Mouse (Mus musculus): ENCODE results near the gene Cadps.
A peak's percentile ranks its signal among the peaks of the same experiment; 100 is the strongest.
"Not testable (repeated sequence)": the region's sequence is repeated elsewhere in the genome, so short reads cannot be mapped to it uniquely, and the experiment has no call there.

Gene Cadps

GRCm38 (mm10) chr14:12591829-12592228, 231.1 kb downstream of the Cadps start:
- no peak for DNase-seq (ENCODE audit: low spot score)

- DNase-seq (ENCODE audit: low spot score), result no peak
These were observed 239.3 kb downstream of the Cadps start for GRCm38 (mm10) chr14:12583536-12583935.

GRCm38 (mm10) chr14:12581657-12582056, 241.2 kb downstream of the Cadps start:
- no peak for DNase-seq (ENCODE audit: low spot score)

- DNase-seq (ENCODE audit: low spot score), result peak; percentile 31
These were observed 242.1 kb downstream of the Cadps start for GRCm38 (mm10) chr14:12580786-12581185.

- DNase-seq (ENCODE audit: low spot score), result no peak
These were observed 244.7 kb downstream of the Cadps start for GRCm38 (mm10) chr14:12578156-12578555.

GRCm38 (mm10) chr14:12577475-12578140, 245.3 kb downstream of the Cadps start:
- no peak for DNase-seq (ENCODE audit: low spot score)

GRCm38 (mm10) chr14:12575105-12575504, 247.8 kb downstream of the Cadps start:
- peak; percentile 82 for DNase-seq (ENCODE audit: low spot score)

- DNase-seq (ENCODE audit: low spot score), result no peak
These were observed 248.5 kb downstream of the Cadps start for GRCm38 (mm10) chr14:12574336-12574735.

GRCm38 (mm10) chr14:12561730-12562129, 261.1 kb downstream of the Cadps start:
- not testable (repeated sequence) for DNase-seq (ENCODE audit: low spot score)

- no peak for DNase-seq (ENCODE audit: low spot score)
These were observed 262.7 kb downstream of the Cadps start for GRCm38 (mm10) chr14:12560233-12560577.

GRCm38 (mm10) chr14:12559574-12560232, 263.2 kb downstream of the Cadps start:
- no peak for DNase-seq (ENCODE audit: low spot score)

- DNase-seq (ENCODE audit: low spot score), result no peak
These were observed 263.8 kb downstream of the Cadps start for GRCm38 (mm10) chr14:12558920-12559573.

- DNase-seq (ENCODE audit: low spot score), result no peak
These were observed 268.4 kb downstream of the Cadps start for GRCm38 (mm10) chr14:12554486-12554885.

- DNase-seq (ENCODE audit: low spot score), result no peak
These were observed 271.5 kb downstream of the Cadps start for GRCm38 (mm10) chr14:12551353-12551752.

GRCm38 (mm10) chr14:12550931-12551330, 271.9 kb downstream of the Cadps start:
- no peak for DNase-seq (ENCODE audit: low spot score)

- DNase-seq (ENCODE audit: low spot score), result no peak
These were observed 273.6 kb downstream of the Cadps start for GRCm38 (mm10) chr14:12549290-12549689.

- no peak for DNase-seq (ENCODE audit: low spot score)
These were observed 275.4 kb downstream of the Cadps start for GRCm38 (mm10) chr14:12547496-12547895.

- DNase-seq (ENCODE audit: low spot score), result peak; percentile 54
These were observed 281.1 kb downstream of the Cadps start for GRCm38 (mm10) chr14:12541733-12542132.

GRCm38 (mm10) chr14:12539071-12539470, 283.8 kb downstream of the Cadps start:
- no peak for DNase-seq (ENCODE audit: low spot score)

GRCm38 (mm10) chr14:12531101-12531500, 291.8 kb downstream of the Cadps start:
- DNase-seq (ENCODE audit: low spot score), result peak; percentile 65

- no peak for DNase-seq (ENCODE audit: low spot score)
These were observed 292.3 kb downstream of the Cadps start for GRCm38 (mm10) chr14:12530554-12530953.

- DNase-seq (ENCODE audit: low spot score), result peak; percentile 91
These were observed 292.8 kb downstream of the Cadps start for GRCm38 (mm10) chr14:12529961-12530542.

GRCm38 (mm10) chr14:12527296-12527695, 295.6 kb downstream of the Cadps start:
- no peak for DNase-seq (ENCODE audit: low spot score)

Measured in embryo, embryonic 10 days (tissue).